Mouse (Mus musculus) forebrain, embryonic 16.5 days (tissue): ENCODE results near the gene Sox8. TPM values are rescaled to one million over a fixed set of nuclear protein-coding genes. Genes with fewer than 3 reads are reported as not detected.

Experiments
- ATAC-seq: fragments of 200-750 bp; cut with Nextera tagmentation; 2 replicates; pipeline ENCODE4 v1.8.0; 2017; ENCODE audit warnings: mild to moderate bottlenecking, moderate library complexity
- H3K27ac ChIP-seq: fragments of 300-500 bp; sonication (generic); 2 replicates; pipeline ENCODE4 v1.5.1; 2014; ENCODE audit warnings: low read length, control low read depth
- H3K27me3 ChIP-seq: fragments of 300-500 bp; sonication (generic); replicated peaks from 2 replicates; pipeline ENCODE4 v1.6.1; 2014; ENCODE audit warnings: low read length; ENCODE audit not compliant: control insufficient read depth, insufficient read depth
- H3K36me3 ChIP-seq: fragments of 300-500 bp; sonication (generic); 2 replicates; pipeline ENCODE4 v1.6.1; 2014; ENCODE audit not compliant: control insufficient read depth, insufficient read depth
- H3K4me1 ChIP-seq: fragments of 300-500 bp; sonication (generic); replicated peaks from 2 replicates; pipeline ENCODE4 v1.6.1; 2014; ENCODE audit warnings: low read length; ENCODE audit not compliant: control insufficient read depth, insufficient read depth
- H3K4me2 ChIP-seq: fragments of 300-500 bp; sonication (generic); 2 replicates; pipeline ENCODE4 v1.6.1; 2014; ENCODE audit warnings: mild to moderate bottlenecking, low read length, control low read depth
- H3K4me3 ChIP-seq: fragments of 300-500 bp; sonication (generic); replicated peaks from 2 replicates; pipeline ENCODE4 v1.5.1; 2014; ENCODE audit warnings: mild to moderate bottlenecking, low read length, control low read depth
- H3K9ac ChIP-seq: fragments of 300-500 bp; sonication (generic); replicated peaks from 2 replicates; pipeline ENCODE4 v1.6.1; 2014; ENCODE audit warnings: low read depth, low read length, control low read depth
- H3K9me3 ChIP-seq: fragments of 300-500 bp; sonication (generic); 2 replicates; pipeline ENCODE4 v1.6.1; 2016; ENCODE audit warnings: low read length; ENCODE audit not compliant: control insufficient read depth
- WGBS: fragments of 180-500 bp; shearing (Covaris S2); extraction: QIAGEN DNeasy Blood & Tissue Kit; methylation state at CpG from one replicate; pipeline ENCODE4 v1.1.7; 2014; 5-methylcytosine and 5-hydroxymethylcytosine counted together
- polyA plus RNA-seq: library from polyadenylated mRNA; unstranded; fragments of >200 nt; fragmentation: Nextera tagmentation; extraction: Ambion mirVana; gene quantifications from 2 replicates; pipeline ENCODE4 v1.2.1, GENCODE M21; 2015

Sox8 gene
- polyA plus RNA-seq, 1 experiment from 2014 or later: 26.1 TPM

- Histone ChIP-seq H3K27me3 (no peaks in the 10 kb centered on the region), H3K4me2 (no peak overlapping the region), H3K4me3 (no peak overlapping the region), H3K36me3 (no peaks in the 10 kb centered on the region), H3K4me1 (peaks cover 4% of the 10 kb centered on the region), H3K27ac (no peak overlapping the region), H3K9ac (no peak overlapping the region), H3K9me3 (no peaks in the 10 kb centered on the region)
- 95% methylated on average over 9 of the region's 9 CpGs for WGBS
- ATAC-seq: no peak
These were observed 14.2 kb upstream of the Sox8 start for GRCm38 (mm10) chr17:25584646-25585045.

- H3K27ac ChIP-seq: no peak overlapping the region
- H3K9me3 ChIP-seq: no peaks in the 10 kb centered on the region
- no peak overlapping the region for H3K9ac ChIP-seq
- no peak overlapping the region for H3K4me2 ChIP-seq
- H3K36me3 ChIP-seq: no peaks in the 10 kb centered on the region
- 90% methylated on average over 8 of the region's 8 CpGs for WGBS
- no peaks in the 10 kb centered on the region for H3K27me3 ChIP-seq
- H3K4me3 ChIP-seq: no peak overlapping the region
- peaks cover 6% of the 10 kb centered on the region for H3K4me1 ChIP-seq
- no peak for ATAC-seq
These were observed 13.4 kb upstream of the Sox8 start for GRCm38 (mm10) chr17:25583858-25584257.

GRCm38 (mm10) chr17:25583099-25583498 is 12.6 kb upstream of the Sox8 start:
- Histone ChIP-seq H3K27ac (no peak overlapping the region), H3K4me1 (peaks cover 13% of the 10 kb centered on the region), H3K27me3 (no peaks in the 10 kb centered on the region), H3K4me2 (no peak overlapping the region), H3K9me3 (no peaks in the 10 kb centered on the region), H3K36me3 (no peaks in the 10 kb centered on the region), H3K4me3 (no peak overlapping the region), H3K9ac (no peak overlapping the region)
- WGBS: 85% methylated on average over 4 of the region's 4 CpGs
- no peak for ATAC-seq

- WGBS: 73% methylated on average over 8 of the region's 8 CpGs
- no peaks in the 10 kb centered on the region for H3K36me3 ChIP-seq
- ATAC-seq: no peak
These were observed 11.6 kb upstream of the Sox8 start for GRCm38 (mm10) chr17:25582076-25582475.

GRCm38 (mm10) chr17:25579332-25580047 is 9.0 kb upstream of the Sox8 start:
- peak overlapping the region; percentile 81 for H3K9ac ChIP-seq
- peak overlapping the region; percentile 66 for H3K4me2 ChIP-seq
- no peaks in the 10 kb centered on the region for H3K36me3 ChIP-seq
- peak overlapping the region; percentile 60; the same call in 1 of the 2 replicates for H3K27ac ChIP-seq
- 7% methylated on average over 21 of the region's 21 CpGs for WGBS
- no peaks in the 10 kb centered on the region for H3K27me3 ChIP-seq
- no peaks in the 10 kb centered on the region for H3K9me3 ChIP-seq
- peaks cover 21% of the 10 kb centered on the region for H3K4me1 ChIP-seq
- peak; percentile 34 for ATAC-seq
- peak overlapping the region; percentile 72 for H3K4me3 ChIP-seq

More at GRCm38 (mm10) chr17:25582076-25582475, 11.6 kb upstream of the Sox8 start:
- Histone ChIP-seq H3K27ac (no peak overlapping the region), H3K9ac (no peak overlapping the region), H3K4me2 (no peak overlapping the region), H3K9me3 (no peaks in the 10 kb centered on the region), H3K4me1 (peaks cover 14% of the 10 kb centered on the region), H3K4me3 (no peak overlapping the region), H3K27me3 (no peaks in the 10 kb centered on the region)

GRCm38 (mm10) chr17:25578920-25579319 is 8.4 kb upstream of the Sox8 start, which contains the start of gene Lmf1:
Gene Lmf1, plus strand, starts transcription at chr17:25579085.
- H3K9me3 ChIP-seq: no peaks in the 10 kb centered on the region
- peak within 1 kb of the TSS; percentile 60 for H3K27ac ChIP-seq
- H3K4me1 ChIP-seq: peaks cover 21% of the 10 kb centered on the region
- peak within 1 kb of the TSS; percentile 72 for H3K4me3 ChIP-seq
- peak within 1 kb of the TSS; percentile 81 for H3K9ac ChIP-seq
- peak; percentile 98 for ATAC-seq
- H3K36me3 ChIP-seq: no peaks in the 10 kb centered on the region
- no peaks in the 10 kb centered on the region for H3K27me3 ChIP-seq
- peak within 1 kb of the TSS; percentile 66 for H3K4me2 ChIP-seq
- WGBS: 0% methylated on average over 31 of the region's 31 CpGs

GRCm38 (mm10) chr17:25577702-25578101 is 7.2 kb upstream of the Sox8 start:
- H3K36me3 ChIP-seq: no peaks in the 10 kb centered on the region
- 41% methylated on average over 2 of the region's 2 CpGs for WGBS
- H3K9ac ChIP-seq: no peak overlapping the region
- H3K4me3 ChIP-seq: no peak overlapping the region
- H3K4me2 ChIP-seq: no peak overlapping the region
- no peaks in the 10 kb centered on the region for H3K27me3 ChIP-seq
- no peak overlapping the region for H3K27ac ChIP-seq
- peaks cover 21% of the 10 kb centered on the region for H3K4me1 ChIP-seq
- no peak for ATAC-seq
- no peaks in the 10 kb centered on the region for H3K9me3 ChIP-seq

- no peak for ATAC-seq
- 29% methylated on average over 6 of the region's 6 CpGs for WGBS
- Histone ChIP-seq H3K4me1 (peaks cover 21% of the 10 kb centered on the region), H3K27ac (no peak overlapping the region), H3K27me3 (no peaks in the 10 kb centered on the region), H3K4me2 (no peak overlapping the region), H3K36me3 (no peaks in the 10 kb centered on the region), H3K9me3 (no peaks in the 10 kb centered on the region), H3K4me3 (no peak overlapping the region), H3K9ac (no peak overlapping the region)
These were observed 6.8 kb upstream of the Sox8 start for GRCm38 (mm10) chr17:25577263-25577662.

- Histone ChIP-seq H3K36me3 (no peaks in the 10 kb centered on the region), H3K4me3 (no peak overlapping the region), H3K9me3 (no peaks in the 10 kb centered on the region), H3K27me3 (no peaks in the 10 kb centered on the region), H3K27ac (no peak overlapping the region), H3K9ac (no peak overlapping the region), H3K4me1 (peaks cover 24% of the 10 kb centered on the region), H3K4me2 (no peak overlapping the region)
- WGBS: 73% methylated on average over 2 of the region's 2 CpGs
- ATAC-seq: no peak
These were observed 5.5 kb upstream of the Sox8 start for GRCm38 (mm10) chr17:25576034-25576433.
